Mouse (Mus musculus) megakaryocyte, embryonic 14.5 days (primary cell): ENCODE data around the gene Blvrb. TPM values are rescaled to one million over a fixed set of nuclear protein-coding genes. Genes with fewer than 3 reads are reported as not detected.
A peak's percentile ranks its signal among the peaks of the same experiment; 100 is the strongest.

Experiments used
- H3K27me3 ChIP-seq: replicated peaks from 2 replicates; pipeline ENCODE3; 2012; ENCODE audit warnings: inconsistent platforms
- H3K36me3 ChIP-seq: replicated peaks from 2 replicates; pipeline ENCODE3; 2012; ENCODE audit warnings: low read length, inconsistent platforms, mixed read lengths
- H3K4me1 ChIP-seq: 2 replicates; pipeline ENCODE4 v1.6.1; 2012; ENCODE audit warnings: inconsistent platforms
- H3K4me3 ChIP-seq: replicated peaks from 2 replicates; pipeline ENCODE3; 2012; ENCODE audit warnings: moderate library complexity, mild to moderate bottlenecking, inconsistent platforms
- H3K9me3 ChIP-seq: 2 replicates; pipeline ENCODE4 v1.6.1; 2012; ENCODE audit warnings: inconsistent platforms
- FLI1 ChIP-seq: IDR thresholded peaks from 2 replicates; pipeline ENCODE4 v1.6.1; 2012; ENCODE audit warnings: low read length, inconsistent platforms, mixed read lengths
- GATA1 ChIP-seq: IDR thresholded peaks from 3 replicates; pipeline ENCODE4 v1.6.1; 2012; ENCODE audit warnings: mixed read lengths, low read length, inconsistent platforms, borderline replicate concordance
- polyA plus RNA-seq: library from polyadenylated mRNA; stranded (reverse); fragments of >175 nt; gene quantifications from 2 replicates; pipeline ENCODE4 v1.2.3, GENCODE M21; 2012; ENCODE audit warnings: low replicate concordance; ENCODE audit not compliant: insufficient read depth

Blvrb gene
- polyA plus RNA-seq, 1 experiment: 330 TPM

DNA sequence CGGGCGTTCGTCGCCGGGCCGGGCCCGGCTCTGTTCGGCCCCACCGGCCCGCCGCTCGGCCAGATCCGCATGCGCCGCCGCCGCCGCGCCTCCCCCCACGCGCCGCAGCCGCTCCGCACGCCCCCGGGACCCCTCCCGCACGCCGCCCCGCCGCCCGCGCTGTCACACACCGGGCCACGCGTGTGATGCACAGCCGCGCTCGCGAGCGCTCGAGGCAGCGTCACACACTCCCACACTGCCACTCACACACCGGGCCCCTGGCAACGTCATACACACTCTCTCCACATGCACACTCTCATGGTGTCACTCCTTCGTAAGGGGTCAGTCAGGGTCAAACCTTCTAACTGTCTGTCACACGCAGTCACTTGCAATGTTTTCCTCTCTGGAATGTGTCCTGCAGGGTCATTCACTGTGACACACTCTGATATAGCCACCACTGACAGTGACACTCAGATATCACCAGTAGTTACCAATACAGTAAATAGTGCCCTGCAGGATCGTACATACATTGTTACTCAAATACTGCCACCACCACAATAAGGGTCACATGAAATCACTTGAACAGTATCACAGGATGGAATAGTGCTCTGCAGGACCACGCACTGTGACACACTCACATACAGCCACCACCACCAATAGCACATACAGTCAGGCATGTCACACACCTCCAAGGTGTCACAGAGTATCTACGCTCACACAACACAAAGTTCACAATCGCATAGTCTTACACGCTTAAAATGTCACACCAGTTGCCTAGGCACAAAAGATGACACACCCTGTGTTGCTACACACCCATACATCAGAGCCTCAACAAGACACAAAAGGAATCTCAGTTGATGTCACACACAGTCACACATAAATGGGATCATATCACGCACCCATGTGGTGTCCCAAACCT lies 1.0 kb upstream of the Blvrb start:
- Histone ChIP-seq H3K9me3 (peaks cover 7% of the 10 kb centered on the region; the same call in 1 of the 2 replicates), H3K27me3 (peaks cover 43% of the 10 kb centered on the region), H3K4me1 (peaks cover 54% of the 10 kb centered on the region), H3K4me3 (peak overlapping the region; percentile 96), H3K36me3 (peaks cover 12% of the 10 kb centered on the region)
- TF ChIP-seq GATA1 (no peak), FLI1 (no peak)

DNA sequence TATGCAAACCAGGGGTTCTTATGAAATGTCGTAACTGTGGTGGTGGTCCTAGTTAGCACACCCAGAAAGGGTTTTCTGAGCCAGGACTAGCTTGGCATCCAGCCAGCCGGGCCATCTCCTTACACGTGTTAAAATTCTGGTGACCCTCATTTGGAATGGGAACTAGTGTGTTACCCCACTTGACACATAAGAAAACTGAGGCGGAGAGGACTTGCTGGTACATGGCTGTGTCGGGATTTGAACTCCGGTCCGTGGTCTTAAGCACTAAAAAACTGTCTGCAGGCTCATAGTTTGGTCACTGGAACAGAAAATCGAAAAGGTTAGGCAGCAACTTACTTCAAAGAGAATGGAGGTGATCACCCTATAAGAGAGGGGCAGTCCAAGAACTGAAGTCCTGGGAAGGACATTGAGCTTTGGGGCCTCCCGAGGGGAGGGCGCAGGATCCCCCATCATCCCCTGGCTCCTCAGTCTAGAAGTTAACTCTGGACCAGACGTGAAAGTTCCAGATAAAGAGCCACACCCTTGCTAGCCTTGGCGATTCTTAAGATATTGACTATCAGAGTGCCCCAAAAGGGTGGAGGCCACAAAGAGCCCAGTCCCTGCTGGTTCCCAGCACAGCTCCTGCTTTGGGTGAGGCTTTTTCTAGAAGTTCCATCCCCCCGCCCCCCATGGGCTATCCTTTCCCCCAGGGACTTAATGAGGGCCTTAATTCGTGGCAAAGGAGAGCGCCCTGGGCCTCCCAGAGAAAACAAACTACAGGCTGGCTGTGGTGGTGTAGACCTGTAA lies 836 bp downstream of the Blvrb start:
- TF ChIP-seq FLI1 (no peak), GATA1 (no peak)
- peaks cover 4% of the 10 kb centered on the region; the same call in 1 of the 2 replicates for H3K9me3 ChIP-seq
- peaks cover 65% of the 10 kb centered on the region for H3K4me1 ChIP-seq
- peak overlapping the region; percentile 96 for H3K4me3 ChIP-seq
- H3K36me3 ChIP-seq: peaks cover 28% of the 10 kb centered on the region
- peaks cover 31% of the 10 kb centered on the region for H3K27me3 ChIP-seq

DNA sequence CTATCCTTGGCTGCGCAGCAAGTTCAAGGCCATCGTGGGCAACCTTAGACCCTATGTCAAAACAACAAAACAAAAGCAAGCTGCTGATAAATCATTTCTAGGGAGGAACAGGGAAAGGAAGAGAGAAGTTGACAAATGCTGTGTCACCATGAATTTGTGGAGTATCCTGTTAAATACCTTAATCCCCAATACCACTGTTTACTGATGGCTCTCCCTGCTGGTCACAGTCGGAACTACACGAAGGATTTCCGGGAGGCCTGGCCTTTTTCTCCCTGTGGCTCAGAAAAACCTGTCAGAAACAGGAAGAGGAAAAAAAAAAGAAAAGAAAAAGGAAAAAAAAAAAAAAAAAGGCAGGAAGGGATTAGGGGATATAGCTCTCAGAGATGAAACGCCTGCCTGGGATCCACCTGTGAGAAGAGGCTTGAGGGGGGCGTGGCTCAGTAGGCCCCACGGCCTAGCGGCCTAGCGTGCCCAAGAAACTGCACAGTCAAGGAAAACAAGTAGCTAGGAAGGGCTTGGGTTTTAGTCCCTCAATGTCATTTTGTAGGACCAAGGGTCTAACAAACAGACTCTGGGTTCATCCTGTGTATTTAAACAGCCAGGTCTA lies 1.6 kb downstream of the Blvrb start:
- Histone ChIP-seq H3K9me3 (peaks cover 4% of the 10 kb centered on the region; the same call in 1 of the 2 replicates), H3K4me1 (peaks cover 71% of the 10 kb centered on the region), H3K4me3 (peak overlapping the region; percentile 96), H3K27me3 (peaks cover 28% of the 10 kb centered on the region), H3K36me3 (peaks cover 29% of the 10 kb centered on the region)
- TF ChIP-seq GATA1 (no peak), FLI1 (no peak)

DNA sequence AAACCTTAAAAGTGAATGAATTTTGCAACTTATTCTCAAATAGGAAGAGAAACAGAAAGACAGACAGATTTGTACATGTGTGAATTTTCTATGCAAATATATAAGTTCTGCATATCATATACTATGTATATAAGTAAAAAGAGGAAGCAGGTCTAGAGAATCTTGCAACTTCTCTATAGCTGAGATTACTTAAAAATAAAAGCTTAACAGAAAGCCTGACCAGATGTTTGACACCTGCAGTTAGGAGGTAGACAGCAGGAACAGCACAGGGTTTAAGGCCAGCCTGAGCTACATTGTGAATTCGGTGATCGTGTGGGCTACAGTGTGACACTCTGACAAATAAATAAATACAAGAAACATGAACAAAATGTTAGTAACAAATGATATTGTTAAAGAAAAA lies 3.6 kb downstream of the Blvrb start:
- H3K4me1 ChIP-seq: peaks cover 81% of the 10 kb centered on the region
- no peak for TF ChIP-seq FLI1
- TF ChIP-seq GATA1: no peak
- peaks cover 9% of the 10 kb centered on the region for H3K27me3 ChIP-seq
- peaks cover 40% of the 10 kb centered on the region for H3K36me3 ChIP-seq
- no peak overlapping the region for H3K4me3 ChIP-seq
- no peaks in the 10 kb centered on the region for H3K9me3 ChIP-seq

DNA sequence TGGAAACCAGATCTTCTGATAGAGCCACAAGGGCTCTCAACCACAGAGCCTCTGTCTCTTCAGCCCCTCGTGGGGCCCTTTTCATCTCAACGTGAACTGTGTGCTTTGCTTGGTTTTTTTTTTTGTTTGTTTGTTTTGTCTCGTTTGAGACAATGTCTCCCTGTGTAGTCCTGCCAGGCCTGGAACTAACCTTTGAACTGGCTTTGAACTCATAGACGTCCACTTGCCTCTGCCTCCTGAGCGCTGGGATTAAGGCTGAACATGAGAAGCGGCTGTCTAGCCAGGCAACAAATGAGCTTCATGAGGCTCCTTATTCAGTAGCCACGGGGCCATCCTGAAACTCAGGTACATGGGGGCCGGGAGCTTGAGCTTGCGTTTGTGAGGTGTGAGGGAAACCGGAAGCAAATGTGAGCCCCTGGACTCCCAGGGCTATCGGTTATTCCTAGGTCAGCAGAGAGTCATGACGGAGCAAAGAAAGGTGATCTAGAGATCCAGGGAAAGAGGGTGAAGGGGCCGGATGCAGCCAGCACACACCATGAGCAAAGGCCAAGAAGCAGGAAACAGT lies 4.5 kb downstream of the Blvrb start:
- no peaks in the 10 kb centered on the region for H3K27me3 ChIP-seq
- no peak overlapping the region for H3K4me3 ChIP-seq
- H3K36me3 ChIP-seq: peaks cover 47% of the 10 kb centered on the region
- TF ChIP-seq FLI1 (no peak), GATA1 (no peak)
- H3K9me3 ChIP-seq: no peaks in the 10 kb centered on the region
- peaks cover 74% of the 10 kb centered on the region for H3K4me1 ChIP-seq

DNA sequence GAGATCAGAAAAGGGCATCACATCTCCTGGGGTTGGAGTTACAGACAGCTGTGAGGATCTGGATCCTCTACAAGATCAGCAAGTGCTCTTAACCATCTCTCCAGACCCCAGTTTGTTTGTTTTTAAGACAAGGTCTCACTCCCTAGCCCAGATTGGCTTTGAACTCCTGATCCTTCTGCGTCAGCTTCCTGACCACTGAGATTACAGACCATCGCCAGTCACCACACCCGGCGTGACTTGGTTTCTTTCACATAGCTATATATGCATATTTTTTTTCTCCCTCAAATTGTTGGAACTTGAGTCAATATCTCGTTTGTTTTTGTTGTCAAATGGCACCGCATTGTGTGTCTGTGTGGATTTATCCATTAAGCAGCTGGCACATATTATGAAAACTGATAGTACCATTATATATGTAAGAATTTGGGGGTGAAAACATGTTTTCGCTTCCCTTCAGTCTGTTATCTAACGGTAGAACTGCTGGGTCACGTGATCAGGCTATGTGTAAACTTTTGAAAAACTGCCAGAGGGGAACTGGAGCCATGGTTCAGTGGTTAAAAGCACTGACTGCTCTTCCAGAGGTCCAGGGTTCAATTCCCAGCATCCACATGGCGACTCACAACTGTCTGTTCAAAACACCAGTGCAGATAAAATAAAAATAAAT lies 6.8 kb downstream of the Blvrb start:
- H3K4me3 ChIP-seq: no peak overlapping the region
- H3K9me3 ChIP-seq: no peaks in the 10 kb centered on the region
- H3K36me3 ChIP-seq: peaks cover 64% of the 10 kb centered on the region
- TF ChIP-seq GATA1: no peak
- TF ChIP-seq FLI1: no peak
- no peaks in the 10 kb centered on the region for H3K27me3 ChIP-seq
- H3K4me1 ChIP-seq: peaks cover 80% of the 10 kb centered on the region

DNA sequence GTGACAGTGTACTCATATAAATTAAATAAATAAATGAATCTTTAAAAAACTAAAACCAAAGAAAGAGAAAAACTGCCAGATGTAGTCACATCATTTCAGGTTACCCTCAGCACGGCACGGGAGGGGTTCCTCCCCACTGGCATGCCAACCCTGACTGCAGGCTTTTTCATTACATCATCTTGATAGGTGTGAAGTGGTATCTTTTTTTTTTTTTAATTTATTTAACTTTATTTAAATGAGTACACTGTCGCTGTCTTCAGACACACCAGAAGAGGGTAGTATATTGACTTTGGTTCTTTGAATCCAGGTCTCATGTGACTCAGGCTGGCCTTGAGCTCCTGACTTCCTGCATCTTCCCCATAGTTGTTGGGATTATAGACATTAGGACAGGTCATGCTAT lies 7.5 kb downstream of the Blvrb start:
- Histone ChIP-seq H3K36me3 (peaks cover 70% of the 10 kb centered on the region), H3K4me1 (peaks cover 80% of the 10 kb centered on the region), H3K4me3 (no peak overlapping the region), H3K27me3 (no peaks in the 10 kb centered on the region), H3K9me3 (no peaks in the 10 kb centered on the region)
- no peak for TF ChIP-seq FLI1
- TF ChIP-seq GATA1: no peak

DNA sequence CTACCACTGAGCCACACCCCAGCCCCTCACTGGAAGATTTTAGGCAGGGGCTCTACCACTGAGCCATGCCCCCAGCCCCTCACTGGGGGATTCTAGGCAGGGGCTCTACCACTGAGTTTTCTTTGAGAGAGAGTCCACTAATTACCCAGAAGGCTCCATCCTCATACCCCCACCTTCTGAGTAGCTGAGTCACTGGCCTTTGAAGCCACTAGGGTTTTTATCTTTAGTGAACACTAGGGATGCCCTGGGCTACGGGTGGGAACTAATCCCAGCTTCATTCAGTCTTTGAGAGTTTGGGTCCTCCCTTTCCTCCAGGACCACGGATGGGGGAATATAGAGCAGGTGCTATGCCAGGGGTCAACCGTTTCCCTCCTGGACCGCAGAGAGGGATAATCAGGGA lies 10.8 kb downstream of the Blvrb start:
- H3K27me3 ChIP-seq: no peaks in the 10 kb centered on the region
- TF ChIP-seq GATA1 (no peak), FLI1 (no peak)
- no peaks in the 10 kb centered on the region for H3K9me3 ChIP-seq
- no peak overlapping the region for H3K4me3 ChIP-seq
- peaks cover 68% of the 10 kb centered on the region for H3K4me1 ChIP-seq
- peaks cover 69% of the 10 kb centered on the region for H3K36me3 ChIP-seq

DNA sequence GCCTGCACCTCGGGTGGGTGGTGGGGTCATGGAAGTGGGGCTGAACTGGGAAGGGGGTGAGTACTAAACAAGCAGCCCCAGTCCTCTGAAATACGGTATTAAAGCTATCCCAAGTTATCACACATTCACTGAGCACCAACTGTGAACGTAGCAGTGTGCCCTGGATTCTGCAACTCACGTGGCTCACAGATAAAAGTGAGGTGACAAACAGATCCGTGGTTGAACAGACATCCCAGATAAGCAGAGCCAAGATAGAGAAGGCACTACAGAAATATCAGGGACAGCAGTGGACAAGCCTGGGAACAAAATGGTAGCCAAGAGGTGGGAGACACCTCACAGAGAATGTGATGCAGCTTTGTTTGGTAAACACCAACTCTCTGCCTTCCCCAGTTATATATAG lies 11.9 kb downstream of the Blvrb start:
- peaks cover 75% of the 10 kb centered on the region for H3K36me3 ChIP-seq
- peaks cover 59% of the 10 kb centered on the region for H3K4me1 ChIP-seq
- H3K27me3 ChIP-seq: no peaks in the 10 kb centered on the region
- no peak overlapping the region for H3K4me3 ChIP-seq
- TF ChIP-seq GATA1 (no peak), FLI1 (no peak)
- H3K9me3 ChIP-seq: no peaks in the 10 kb centered on the region
